Mouse (Mus musculus): ENCODE measurements at regions not wholly inside any gene's neighbourhood (a gene's known extent, or its start where the extent isn't known, plus 50 kb on each side); places are given as distances from the start of the nearest gene placed in this dataset.

DNA sequence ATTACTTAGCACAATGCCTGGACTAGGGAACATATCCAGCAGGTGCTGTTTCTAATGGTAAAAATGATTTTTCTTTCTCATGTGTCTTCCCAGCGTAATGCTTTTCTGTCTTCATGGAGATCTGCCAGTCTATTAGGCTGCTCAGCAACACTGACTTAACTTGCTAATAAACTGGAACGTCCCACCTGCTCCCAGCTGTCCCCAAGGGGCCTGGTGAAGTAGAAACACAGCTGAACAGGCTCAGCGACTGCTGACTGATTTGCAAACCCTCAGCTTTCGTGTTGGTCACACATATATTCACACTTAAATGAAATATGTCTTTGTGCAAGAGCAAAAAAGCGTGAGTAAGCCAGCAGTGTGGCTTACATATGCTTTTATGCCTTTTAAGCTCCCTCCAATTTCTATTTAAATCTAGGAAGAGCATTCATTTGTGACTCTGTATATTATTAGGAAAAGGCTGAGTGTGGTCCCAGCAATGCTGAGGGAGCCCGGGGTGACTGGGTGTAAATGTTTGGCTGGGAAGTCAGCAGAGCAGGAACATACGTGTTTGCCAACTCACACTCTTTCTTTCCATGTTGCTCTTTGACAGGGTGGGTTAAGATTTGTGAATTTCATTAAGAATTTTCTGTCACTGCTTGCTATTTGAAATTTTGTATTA, 146.7 kb upstream of the Rgmb start:
- peak; percentile 57 for DNase-seq (ENCODE audit: low spot score)

DNA sequence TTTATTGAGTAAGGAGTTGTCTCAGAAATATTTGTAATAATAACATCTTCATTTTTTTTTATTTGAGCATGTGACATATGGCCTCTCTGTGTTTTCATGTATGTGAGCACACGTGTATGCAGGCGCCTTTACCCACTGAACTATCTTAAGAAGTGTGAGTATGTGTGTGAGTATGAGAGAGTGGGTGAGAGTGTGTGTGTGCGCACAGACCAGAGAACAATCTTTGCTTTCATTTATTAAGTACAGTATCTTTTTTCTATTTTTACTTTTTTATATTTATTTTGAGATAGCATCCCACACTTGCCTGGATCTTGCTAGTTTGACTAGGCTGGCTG, 140.5 kb upstream of the Rgmb start:
- DNase-seq (ENCODE audit: low spot score), result no peak

DNA sequence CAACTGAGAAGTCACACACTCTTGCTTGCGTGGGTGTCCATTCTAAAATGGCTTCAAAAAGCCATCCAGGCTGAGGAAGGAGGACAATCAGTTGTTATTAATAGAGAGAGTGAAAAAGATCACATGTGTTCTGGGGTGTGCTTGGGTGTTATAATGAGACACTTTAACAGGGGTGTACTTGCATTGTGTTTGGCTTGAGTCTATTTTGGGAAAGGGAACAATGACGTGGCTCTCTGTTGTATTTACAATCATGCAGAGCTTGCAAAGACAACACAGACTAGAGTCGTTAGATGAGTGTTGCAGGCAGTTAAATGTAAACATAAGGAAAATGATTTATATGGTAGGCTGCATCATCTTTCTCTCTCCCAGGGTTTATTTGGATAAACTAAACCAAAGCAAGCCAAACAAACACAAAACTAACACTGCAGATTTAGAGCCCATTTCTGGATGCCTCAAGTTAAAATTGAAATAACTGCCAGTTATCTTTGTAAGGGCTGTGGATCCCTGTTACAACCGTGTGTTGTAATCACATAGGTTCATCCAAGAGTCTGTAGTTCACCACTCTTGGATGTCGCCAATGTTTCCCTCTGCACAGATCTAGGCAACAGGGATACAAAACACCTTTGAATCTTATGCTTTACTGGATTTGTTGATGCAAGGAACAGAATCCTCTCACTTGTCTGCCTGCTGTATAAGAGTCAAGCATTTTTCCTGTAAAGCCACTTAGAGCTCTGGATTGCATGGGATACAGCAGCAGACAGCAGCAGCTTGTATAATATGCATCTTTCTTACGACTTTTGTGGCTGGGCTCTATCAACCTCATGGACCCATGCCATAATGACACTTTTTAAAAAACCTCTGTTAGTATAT, 139.9 kb upstream of the Rgmb start:
- DNase-seq (ENCODE audit: low spot score), result no peak

DNA sequence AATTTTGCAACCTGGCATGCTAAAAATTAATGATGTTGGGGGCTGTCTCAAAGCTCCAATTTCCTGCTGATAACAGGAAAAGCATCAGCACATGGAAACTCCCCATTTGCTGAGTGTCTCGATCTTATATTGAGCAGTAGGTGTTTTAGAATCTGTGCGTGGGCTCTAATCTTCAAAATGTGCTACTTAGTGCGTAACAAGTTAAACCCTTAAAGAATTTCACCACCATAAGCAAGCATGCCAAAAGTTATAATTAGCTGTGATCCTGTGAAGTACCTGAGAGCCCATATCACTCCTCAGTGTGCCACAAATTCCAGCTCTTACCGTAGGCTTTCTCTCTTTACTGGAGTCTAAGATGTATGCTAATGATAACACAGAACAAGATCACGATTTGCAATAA, 137.5 kb upstream of the Rgmb start:
- no peak for DNase-seq (ENCODE audit: low spot score)

DNA sequence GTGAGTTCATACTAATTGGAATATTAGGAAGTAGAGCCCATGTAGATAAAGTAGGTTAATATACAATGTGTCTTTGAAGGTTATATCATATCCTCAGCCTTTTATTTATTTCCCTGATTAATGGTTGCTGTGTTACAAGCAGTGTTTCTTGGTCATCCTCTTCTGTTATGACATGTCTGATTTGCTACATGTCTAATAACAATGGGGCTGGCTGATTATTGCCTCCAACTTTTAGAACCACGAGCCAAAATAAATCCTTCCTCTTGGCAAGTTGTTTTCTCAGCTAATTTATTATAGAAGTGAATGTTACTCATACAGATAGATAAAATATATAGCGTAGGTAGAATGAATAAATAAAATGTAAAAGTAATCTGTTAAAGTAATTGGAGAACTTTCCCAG, 124.8 kb upstream of the Rgmb start:
- no peak for DNase-seq (ENCODE audit: low spot score)

DNA sequence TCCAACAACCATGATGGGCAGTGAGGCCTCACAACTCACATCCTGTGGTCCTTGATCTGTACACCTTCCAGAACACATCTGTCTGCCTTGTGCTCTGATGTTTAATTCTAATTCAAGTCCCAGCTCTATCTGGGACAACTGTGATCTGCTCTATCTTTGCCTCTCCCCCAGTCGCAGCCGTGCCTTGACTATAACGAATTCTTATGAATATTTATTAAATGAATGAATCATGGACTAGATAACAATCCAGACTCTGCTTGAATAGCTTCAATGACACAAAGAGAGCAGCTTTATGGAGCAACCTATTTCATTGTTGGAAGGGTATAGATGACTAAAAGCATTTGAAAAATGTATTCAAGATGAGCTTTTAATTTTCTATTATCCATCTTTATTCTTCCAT, 120.8 kb upstream of the Rgmb start:
- no peak for DNase-seq (ENCODE audit: low spot score)

DNA sequence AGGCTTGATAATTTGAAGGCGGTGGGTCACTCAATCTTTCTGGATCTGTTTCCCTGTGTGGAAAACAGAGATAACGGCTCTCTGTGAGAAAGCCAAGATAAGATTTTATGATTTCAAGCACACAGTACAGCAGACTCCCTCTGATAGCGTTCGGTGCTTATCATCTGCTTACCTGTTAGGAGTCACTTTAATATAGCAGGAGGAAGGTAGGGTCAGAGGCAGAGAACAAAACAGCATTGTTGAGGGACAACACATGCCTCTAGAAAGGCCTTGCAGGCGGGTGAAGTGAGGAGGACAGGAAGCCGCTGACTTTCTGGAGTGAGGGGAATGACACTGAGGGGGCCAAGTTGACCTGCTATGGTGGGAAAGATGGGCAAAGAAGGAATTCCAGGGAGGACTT, 118.9 kb upstream of the Rgmb start:
- DNase-seq (ENCODE audit: low spot score), result no peak

DNA sequence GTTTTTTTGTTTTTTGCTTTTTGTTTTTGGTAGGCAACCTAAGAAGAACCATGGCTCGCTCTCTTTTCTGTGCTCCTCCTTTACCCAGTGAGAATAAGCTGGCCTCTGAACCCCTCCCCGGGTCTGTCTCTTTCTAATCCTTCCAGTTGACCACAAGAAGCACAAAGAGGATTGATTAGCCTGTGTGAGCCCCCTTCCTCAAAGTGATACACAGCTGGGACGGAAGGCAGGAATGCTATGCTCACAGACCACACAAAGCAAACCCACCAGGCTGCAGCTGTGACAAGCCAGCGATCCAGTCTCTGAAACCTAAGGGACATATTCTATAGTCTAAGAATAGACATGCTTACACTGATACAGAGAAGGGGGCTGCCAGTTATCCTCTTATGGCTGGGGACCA, 111.5 kb upstream of the Rgmb start:
- no peak for DNase-seq (ENCODE audit: low spot score)

DNA sequence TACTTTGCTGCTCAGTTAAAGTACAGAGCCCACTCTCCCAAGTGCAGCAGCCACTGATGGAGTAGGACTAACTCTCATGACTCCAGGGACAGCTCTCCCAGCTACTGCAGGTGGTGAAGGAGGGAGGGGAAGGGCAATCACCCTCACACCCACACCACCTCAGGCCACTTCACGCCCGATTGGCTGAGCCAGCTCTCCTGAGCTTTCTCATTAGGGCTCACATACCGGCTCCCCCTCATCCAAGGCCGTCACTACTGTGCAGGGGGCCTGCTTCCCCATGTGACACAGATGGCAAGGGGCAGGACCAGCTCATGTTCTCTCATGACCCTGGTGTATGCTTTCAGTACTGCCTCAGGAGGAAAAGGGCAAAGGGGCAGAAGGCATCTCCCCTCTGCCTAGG, 87.8 kb upstream of the Rgmb start:
- no peak for DNase-seq (ENCODE audit: low spot score)

DNA sequence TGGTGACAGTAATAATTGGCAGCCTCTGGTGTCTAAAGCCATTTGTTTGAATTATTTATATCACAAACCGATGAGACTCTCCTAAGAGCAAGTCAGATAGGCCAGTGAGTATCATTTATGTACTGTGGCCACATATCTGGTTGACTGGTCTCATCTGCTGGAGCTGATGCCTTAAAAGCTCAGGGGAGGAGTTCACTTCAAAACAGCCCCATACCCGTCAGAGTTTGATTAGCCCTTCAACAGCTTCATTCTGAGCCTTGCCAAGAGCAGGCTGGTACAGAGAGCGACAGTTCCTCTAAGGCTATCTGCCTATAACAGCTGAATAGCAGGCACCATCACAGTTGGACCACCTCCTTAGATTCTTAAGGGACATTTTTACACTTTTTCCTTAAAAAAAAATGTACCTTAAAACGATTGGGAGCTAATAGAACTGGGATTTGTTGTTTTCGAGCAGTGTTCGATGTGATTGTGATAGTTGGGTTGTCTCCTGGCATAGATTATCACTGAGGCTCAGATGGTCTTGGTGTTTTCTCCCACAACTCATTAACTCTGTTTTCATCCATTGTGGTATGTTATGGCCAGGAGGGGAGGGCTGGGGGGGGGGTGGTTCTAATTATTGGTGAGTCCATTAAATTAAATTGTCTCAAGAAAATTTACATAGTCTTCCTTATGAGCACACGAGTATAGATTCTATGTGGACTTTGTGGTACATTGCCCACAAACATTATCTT, 68.0 kb upstream of the Rgmb start:
- DNase-seq (ENCODE audit: low spot score), result peak; percentile 29

DNA sequence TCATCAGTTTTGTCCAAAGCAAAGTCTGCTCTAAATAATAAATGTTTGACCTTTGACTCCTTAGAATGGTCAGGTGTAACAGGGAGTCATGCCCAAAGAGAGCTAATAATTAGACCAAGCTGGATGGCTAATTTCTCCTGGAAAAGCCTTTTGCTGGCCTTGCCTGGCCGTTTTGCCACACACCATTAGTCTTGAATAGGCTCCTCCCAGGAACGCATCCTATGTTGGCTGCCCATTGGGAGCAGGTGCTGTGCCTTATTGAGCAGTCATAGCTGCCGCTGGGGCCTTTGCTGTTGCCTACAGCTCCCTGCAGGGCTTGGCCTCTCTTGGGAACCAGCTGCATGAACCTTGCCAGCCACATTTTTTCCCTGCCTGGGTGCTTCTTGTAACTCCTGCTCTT, 65.1 kb upstream of the Rgmb start:
- peak; percentile 20 for DNase-seq (ENCODE audit: low spot score)

DNA sequence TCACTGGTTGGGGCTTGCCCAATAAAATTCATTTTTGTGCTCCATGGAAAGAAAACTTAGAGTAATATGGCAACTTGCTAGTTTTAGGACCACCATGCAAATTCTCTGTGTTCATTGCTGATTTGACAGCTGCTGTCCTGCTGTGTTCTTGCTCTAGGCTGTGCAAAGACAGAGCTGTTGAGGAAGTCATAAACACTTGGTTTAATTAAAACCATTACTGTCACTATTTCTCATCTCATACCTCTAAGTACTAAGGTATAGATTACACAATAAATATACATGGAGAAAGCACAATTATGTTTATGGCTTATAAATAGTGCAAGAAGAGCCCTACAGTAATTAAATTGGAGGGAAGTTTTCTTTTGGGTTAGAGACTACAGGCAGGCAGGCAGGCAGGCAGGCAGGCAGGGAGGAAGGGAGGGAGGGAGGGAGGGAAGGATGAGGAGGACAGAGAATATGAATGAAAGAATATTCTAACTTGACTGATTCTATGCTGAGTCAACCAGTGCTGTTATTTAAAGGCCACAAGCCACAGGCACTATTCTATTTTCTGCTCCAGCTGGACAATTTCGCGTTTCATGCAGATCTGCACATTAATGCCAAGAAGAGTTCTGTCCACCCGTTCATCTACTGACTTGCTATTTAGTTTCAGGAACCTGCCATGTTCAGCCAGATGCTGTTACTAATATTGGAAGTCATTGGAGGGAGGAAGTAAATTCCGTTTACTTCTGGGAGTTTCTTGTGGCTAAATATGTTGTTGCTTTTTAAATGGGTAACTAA, 61.2 kb upstream of the Rgmb start:
- DNase-seq (ENCODE audit: low spot score), result no peak

DNA sequence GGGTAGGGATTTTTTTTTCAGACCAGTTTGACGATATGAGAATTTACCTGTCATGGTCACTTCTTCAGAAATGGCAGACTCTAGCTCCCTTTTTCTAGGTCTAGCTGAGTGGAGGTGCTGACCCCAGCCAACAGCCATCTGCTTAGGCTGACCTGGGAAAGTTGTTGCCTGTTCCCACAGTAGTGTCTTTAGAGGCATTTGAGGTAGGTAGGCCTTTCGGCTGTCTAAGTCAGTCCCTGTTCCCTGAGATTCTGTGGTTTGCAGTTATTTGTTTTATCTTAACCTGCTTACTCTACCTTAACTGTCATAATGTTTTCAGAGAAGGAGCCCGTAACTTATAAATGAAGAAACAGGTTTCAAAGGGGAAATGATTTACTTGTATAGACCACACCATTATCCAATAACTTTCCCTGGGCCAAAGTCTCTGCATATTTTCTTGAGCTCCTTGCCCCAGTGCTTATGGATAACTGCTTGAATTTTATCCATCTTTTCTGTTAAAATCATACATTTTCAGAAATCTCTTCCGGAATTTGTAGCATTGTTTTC, 59.8 kb upstream of the Rgmb start:
- DNase-seq (ENCODE audit: low spot score), result no peak

DNA sequence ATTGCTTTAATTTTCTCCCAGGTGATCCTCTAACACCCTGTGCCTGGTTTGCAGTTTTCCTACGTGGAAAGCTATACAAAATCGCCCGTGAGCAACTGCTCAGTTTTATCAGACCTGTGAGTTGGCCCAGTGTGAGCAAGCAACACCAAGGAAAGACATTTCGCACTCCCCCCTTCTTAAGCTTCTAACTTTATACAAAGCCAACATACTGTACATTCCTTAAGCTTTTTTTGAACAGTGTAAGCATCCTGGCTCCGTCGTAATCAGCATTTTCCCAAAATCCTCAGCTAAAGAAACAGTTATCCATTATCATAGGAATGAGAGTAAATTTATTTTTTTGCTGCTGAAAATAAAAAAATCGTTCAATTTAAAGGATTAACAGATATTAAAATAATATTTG, 52.0 kb upstream of the Rgmb start:
- no peak for DNase-seq (ENCODE audit: low spot score)

DNA sequence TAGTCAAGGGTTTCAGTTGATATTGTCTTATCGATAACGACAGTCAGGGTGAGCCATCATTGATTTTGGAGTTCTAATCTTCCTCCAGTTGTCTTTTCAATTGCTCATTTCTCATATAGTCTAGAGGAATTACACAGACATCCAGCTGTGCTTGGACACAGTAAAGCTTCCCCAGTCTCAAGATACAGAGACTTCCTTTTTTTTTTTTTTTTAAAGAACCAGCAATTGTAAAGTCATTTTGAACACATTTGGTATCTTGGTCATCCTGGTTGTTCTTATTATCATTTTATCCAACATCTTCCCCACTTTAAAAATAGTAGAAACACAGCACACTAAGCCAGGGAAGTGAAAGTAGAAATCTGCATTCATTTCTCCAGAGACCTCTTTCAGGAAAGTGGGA, 51.4 kb upstream of the Rgmb start:
- DNase-seq (ENCODE audit: low spot score), result no peak

All from retina, embryonic 14.5 days (tissue).